Mouse (Mus musculus) lung, adult 10 weeks (tissue): ENCODE results near the gene Hrasls5. TPM values are rescaled to one million over a fixed set of nuclear protein-coding genes. Genes with fewer than 3 reads are reported as not detected.

Source experiments
- polyA plus RNA-seq: library from polyadenylated mRNA; stranded (reverse); fragments of 350-450 nt; fragmentation: Illumina TruSeq; extraction: RNeasy Lipid Tissue Mini Kit (QIAGEN cat#74804); gene quantifications from one replicate; pipeline ENCODE4 v1.2.3, GENCODE M21; 2014; ENCODE audit warnings: low read depth, low replicate concordance; ENCODE audit not compliant: insufficient read depth

The Hrasls5 gene
- not detected for polyA plus RNA-seq

GRCm38 (mm10) chr19:7611942-7612757 lies at the start of gene Hrasls5:
Gene Hrasls5 (plus strand): TSS chr19:7612541.

GRCm38 (mm10) chr19:7606801-7607689 lies 5.3 kb upstream of the Hrasls5 start, which contains the start of gene Lgals12:
Gene Lgals12 (minus strand): TSS chr19:7607193.

Other genes with a start within 250 kb of the Hrasls5 start
- 12.3 TPM for gene Spindoc, start 229.5 kb upstream of the Hrasls5 start, polyA plus RNA-seq
- gene 2700081O15Rik, start 194.9 kb upstream of the Hrasls5 start, polyA plus RNA-seq: 6.3 TPM
- gene Rtn3, start 129.3 kb upstream of the Hrasls5 start, polyA plus RNA-seq: 105 TPM
- gene Atl3, start 118.5 kb upstream of the Hrasls5 start, polyA plus RNA-seq: 22.3 TPM
- gene Pla2g16, start 55.1 kb upstream of the Hrasls5 start, polyA plus RNA-seq: 40.8 TPM
- gene Lgals12, start 5.3 kb upstream of the Hrasls5 start, polyA plus RNA-seq: 2.5 TPM
- gene Slc22a19, start 98.8 kb downstream of the Hrasls5 start, polyA plus RNA-seq: not detected
- gene Slc22a26, start 190.1 kb downstream of the Hrasls5 start, polyA plus RNA-seq: not detected